Mouse (Mus musculus) 416B (cell line): ENCODE measurements at regions not wholly inside any gene's neighbourhood (a gene's known extent, or its start where the extent isn't known, plus 50 kb on each side); places are given as distances from the start of the nearest gene placed in this dataset.

Experiments
- DNase-seq: peaks from one replicate; pipeline ENCODE4 v3.0.0; 2011; ENCODE audit warnings: low read depth

GRCm38 (mm10) chr15:62283661-62284429 is 1361.0 kb upstream of the A1bg start:
- DNase-seq, result no peak

- no peak for DNase-seq
Observed at GRCm38 (mm10) chr15:62282646-62283045, 1359.8 kb upstream of the A1bg start.

- DNase-seq, result peak; percentile 47
Observed at GRCm38 (mm10) chr15:62282116-62282515, 1359.3 kb upstream of the A1bg start.

GRCm38 (mm10) chr15:62279526-62279925 is 1356.7 kb upstream of the A1bg start:
- DNase-seq, result no peak

GRCm38 (mm10) chr15:62274818-62275217 is 1352.0 kb upstream of the A1bg start:
- DNase-seq, result no peak

- no peak for DNase-seq
Observed at GRCm38 (mm10) chr15:62273855-62274488, 1351.2 kb upstream of the A1bg start.

- DNase-seq, result no peak
Observed at GRCm38 (mm10) chr15:62272755-62273154, 1349.9 kb upstream of the A1bg start.

- no peak for DNase-seq
Observed at GRCm38 (mm10) chr15:62271428-62271827, 1348.6 kb upstream of the A1bg start.

- DNase-seq, result no peak
Observed at GRCm38 (mm10) chr15:62268189-62268588, 1345.4 kb upstream of the A1bg start.

GRCm38 (mm10) chr15:62267536-62267935 is 1344.7 kb upstream of the A1bg start:
- DNase-seq, result no peak

- no peak for DNase-seq
Observed at GRCm38 (mm10) chr15:62266025-62266424, 1343.2 kb upstream of the A1bg start.

- DNase-seq, result no peak
Observed at GRCm38 (mm10) chr15:62265484-62265937, 1342.7 kb upstream of the A1bg start.

- no peak for DNase-seq
Observed at GRCm38 (mm10) chr15:62264966-62265365, 1342.2 kb upstream of the A1bg start.

GRCm38 (mm10) chr15:62264183-62264582 is 1341.4 kb upstream of the A1bg start:
- DNase-seq, result no peak

GRCm38 (mm10) chr15:62262487-62262886 is 1339.7 kb upstream of the A1bg start:
- DNase-seq, result no peak

GRCm38 (mm10) chr15:62261520-62261919 is 1338.7 kb upstream of the A1bg start:
- DNase-seq, result peak; percentile 46

GRCm38 (mm10) chr15:62258611-62259010 is 1335.8 kb upstream of the A1bg start:
- no peak for DNase-seq

- no peak for DNase-seq
Observed at GRCm38 (mm10) chr15:62257955-62258354, 1335.1 kb upstream of the A1bg start.

GRCm38 (mm10) chr15:62257110-62257667 is 1334.4 kb upstream of the A1bg start:
- DNase-seq, result no peak

GRCm38 (mm10) chr15:62255571-62255970 is 1332.8 kb upstream of the A1bg start:
- DNase-seq, result no peak

GRCm38 (mm10) chr15:62253724-62254123 is 1330.9 kb upstream of the A1bg start:
- DNase-seq, result no peak

GRCm38 (mm10) chr15:62252078-62252833 is 1329.4 kb upstream of the A1bg start:
- peak; percentile 89 for DNase-seq
